Mouse (Mus musculus) spleen, adult 10 weeks (tissue): ENCODE measurements around the gene Col6a1. TPM values are rescaled to one million over a fixed set of nuclear protein-coding genes. Genes with fewer than 3 reads are reported as not detected.

Source experiments
- polyA plus RNA-seq: library from polyadenylated mRNA; stranded (reverse); fragments of 350-450 nt; fragmentation: Illumina TruSeq; extraction: RNeasy Lipid Tissue Mini Kit (QIAGEN cat#74804); gene quantifications from one replicate; pipeline ENCODE4 v1.2.3, GENCODE M21; 2015; ENCODE audit warnings: low replicate concordance; ENCODE audit not compliant: insufficient read depth

The Col6a1 gene
- polyA plus RNA-seq: 7.6 TPM

GRCm38 (mm10) chr10:76725682-76726285 lies at the start of gene Col6a1:
Gene Col6a1 (minus strand): TSS chr10:76726168.

Other genes starting within 250 kb of the Col6a1 start
- 8.5 TPM for gene Lss, start 194.6 kb downstream of the Col6a1 start, polyA plus RNA-seq
- not detected for gene Spatc1l, start 163.9 kb downstream of the Col6a1 start, polyA plus RNA-seq
- gene Ftcd, start 150.5 kb downstream of the Col6a1 start, polyA plus RNA-seq: not detected
- gene Col6a2, start 102.5 kb downstream of the Col6a1 start, polyA plus RNA-seq: 3.7 TPM
- gene Pcbp3, start 235.7 kb upstream of the Col6a1 start, polyA plus RNA-seq: 4.5 TPM